Mouse (Mus musculus): ENCODE measurements at regions not wholly inside any gene's neighbourhood (a gene's known extent, or its start where the extent isn't known, plus 50 kb on each side); places are given as distances from the start of the nearest gene placed in this dataset.

GRCm38 (mm10) chr14:80232976-80233375 lies 249.1 kb downstream of the Olfm4 start:
- 63% methylated on average over 3 of the region's 3 CpGs for WGBS
- H3K4me2 ChIP-seq: no peak overlapping the region
- no peak for DNase-seq (ENCODE audit: low spot score, missing footprints)

DNA sequence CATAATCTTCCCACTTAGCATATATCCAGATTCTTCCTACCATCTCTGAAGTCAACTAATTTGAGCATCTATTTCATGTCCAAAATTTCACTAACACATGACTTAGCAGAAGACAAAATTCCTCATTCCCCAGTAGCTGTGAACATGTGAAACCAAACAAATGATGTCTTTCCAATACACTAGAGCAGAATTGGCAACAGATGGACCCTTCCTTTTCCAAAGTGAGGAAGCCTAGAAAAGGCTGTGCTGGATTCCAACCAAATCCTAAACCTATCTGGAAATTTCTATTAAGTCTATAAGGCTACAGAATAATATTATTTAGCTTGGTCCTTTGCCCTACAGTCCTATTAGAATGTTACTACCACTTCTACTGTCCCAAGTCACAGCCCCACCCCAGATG lies 253.3 kb downstream of the Olfm4 start:
- no peak for ATAC-seq (ENCODE audit: low FRiP score)
- Histone ChIP-seq H3K4me1 (ENCODE audit: control insufficient read depth, insufficient read depth, low read length) (no peaks in the 10 kb centered on the region), H3K4me3 (ENCODE audit: low read depth, low read length) (no peak overlapping the region), H3K27ac (ENCODE audit: low read depth, low read length) (no peak overlapping the region), H3K9ac (ENCODE audit: low read length) (no peak overlapping the region), H3K36me3 (ENCODE audit: control insufficient read depth, insufficient read depth, low read length) (no peaks in the 10 kb centered on the region), H3K9me3 (ENCODE audit: control insufficient read depth, low read length) (no peaks in the 10 kb centered on the region), H3K27me3 (ENCODE audit: control insufficient read depth, insufficient read depth, low read length) (no peaks in the 10 kb centered on the region), H3K4me2 (no peak overlapping the region)
- DNase-seq (ENCODE audit: low spot score, missing footprints): no peak

More at GRCm38 (mm10) chr14:80232976-80233375, 249.1 kb downstream of the Olfm4 start:
- H3K27me3 ChIP-seq (ENCODE audit: control insufficient read depth, insufficient read depth, low read length): no peaks in the 10 kb centered on the region
- H3K4me3 ChIP-seq (ENCODE audit: low read depth, low read length): no peak overlapping the region
- H3K4me1 ChIP-seq (ENCODE audit: control insufficient read depth, insufficient read depth, low read length): no peaks in the 10 kb centered on the region
- no peaks in the 10 kb centered on the region for H3K9me3 ChIP-seq (ENCODE audit: control insufficient read depth, low read length)
- H3K27ac ChIP-seq (ENCODE audit: low read depth, low read length): no peak overlapping the region
- H3K36me3 ChIP-seq (ENCODE audit: control insufficient read depth, insufficient read depth, low read length): no peaks in the 10 kb centered on the region
- H3K9ac ChIP-seq (ENCODE audit: low read length): no peak overlapping the region
- ATAC-seq (ENCODE audit: low FRiP score): no peak

GRCm38 (mm10) chr14:80237552-80237951 lies 253.7 kb downstream of the Olfm4 start:
- Histone ChIP-seq H3K4me1 (ENCODE audit: control insufficient read depth, insufficient read depth, low read length) (no peaks in the 10 kb centered on the region), H3K27me3 (ENCODE audit: control insufficient read depth, insufficient read depth, low read length) (no peaks in the 10 kb centered on the region), H3K9ac (ENCODE audit: low read length) (no peak overlapping the region), H3K36me3 (ENCODE audit: control insufficient read depth, insufficient read depth, low read length) (no peaks in the 10 kb centered on the region), H3K27ac (ENCODE audit: low read depth, low read length) (no peak overlapping the region), H3K9me3 (ENCODE audit: control insufficient read depth, low read length) (no peaks in the 10 kb centered on the region), H3K4me2 (no peak overlapping the region), H3K4me3 (ENCODE audit: low read depth, low read length) (no peak overlapping the region)
- WGBS: 84% methylated on average over 2 of the region's 2 CpGs
- no peak for DNase-seq (ENCODE audit: low spot score, missing footprints)
- ATAC-seq (ENCODE audit: low FRiP score): no peak

GRCm38 (mm10) chr14:80244640-80245302 lies 260.9 kb downstream of the Olfm4 start:
- H3K4me2 ChIP-seq: no peak overlapping the region
- DNase-seq (ENCODE audit: low spot score, missing footprints): no peak
- H3K9me3 ChIP-seq (ENCODE audit: control insufficient read depth, low read length): no peaks in the 10 kb centered on the region
- ATAC-seq (ENCODE audit: low FRiP score): no peak
- no peak overlapping the region for H3K4me3 ChIP-seq (ENCODE audit: low read depth, low read length)
- no peak overlapping the region for H3K27ac ChIP-seq (ENCODE audit: low read depth, low read length)
- 87% methylated on average over 4 of the region's 4 CpGs for WGBS
- no peaks in the 10 kb centered on the region for H3K4me1 ChIP-seq (ENCODE audit: control insufficient read depth, insufficient read depth, low read length)
- H3K36me3 ChIP-seq (ENCODE audit: control insufficient read depth, insufficient read depth, low read length): no peaks in the 10 kb centered on the region
- no peaks in the 10 kb centered on the region for H3K27me3 ChIP-seq (ENCODE audit: control insufficient read depth, insufficient read depth, low read length)
- H3K9ac ChIP-seq (ENCODE audit: low read length): no peak overlapping the region

DNA sequence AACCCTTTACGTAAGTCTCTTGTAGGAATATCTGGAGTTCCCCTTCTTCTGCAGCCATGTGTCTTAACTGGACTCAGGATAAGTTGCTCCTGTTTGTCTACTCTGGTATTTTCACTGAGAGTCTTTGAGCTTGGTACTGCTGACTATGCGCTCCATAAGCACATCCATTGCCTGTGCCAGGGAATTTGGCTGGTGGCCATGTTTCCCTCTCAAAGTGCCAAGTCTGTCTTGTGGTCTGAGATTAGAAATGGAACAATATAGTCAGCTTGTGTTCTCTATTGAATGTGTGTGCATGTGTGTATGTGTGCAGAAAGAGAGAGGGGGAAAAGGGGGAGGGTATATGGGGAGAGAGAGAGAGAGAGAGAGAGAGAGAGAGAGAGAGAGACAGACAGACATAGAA lies 263.7 kb downstream of the Olfm4 start:
- DNase-seq (ENCODE audit: low spot score, missing footprints): no peak
- no peaks in the 10 kb centered on the region for H3K9me3 ChIP-seq (ENCODE audit: control insufficient read depth, low read length)
- H3K9ac ChIP-seq (ENCODE audit: low read length): no peak overlapping the region
- no peaks in the 10 kb centered on the region for H3K4me1 ChIP-seq (ENCODE audit: control insufficient read depth, insufficient read depth, low read length)
- no peaks in the 10 kb centered on the region for H3K27me3 ChIP-seq (ENCODE audit: control insufficient read depth, insufficient read depth, low read length)
- WGBS: 98% methylated on average over 2 of the region's 2 CpGs
- no peak for ATAC-seq (ENCODE audit: low FRiP score)
- no peak overlapping the region for H3K27ac ChIP-seq (ENCODE audit: low read depth, low read length)
- H3K36me3 ChIP-seq (ENCODE audit: control insufficient read depth, insufficient read depth, low read length): no peaks in the 10 kb centered on the region
- H3K4me3 ChIP-seq (ENCODE audit: low read depth, low read length): no peak overlapping the region
- H3K4me2 ChIP-seq: no peak overlapping the region

DNA sequence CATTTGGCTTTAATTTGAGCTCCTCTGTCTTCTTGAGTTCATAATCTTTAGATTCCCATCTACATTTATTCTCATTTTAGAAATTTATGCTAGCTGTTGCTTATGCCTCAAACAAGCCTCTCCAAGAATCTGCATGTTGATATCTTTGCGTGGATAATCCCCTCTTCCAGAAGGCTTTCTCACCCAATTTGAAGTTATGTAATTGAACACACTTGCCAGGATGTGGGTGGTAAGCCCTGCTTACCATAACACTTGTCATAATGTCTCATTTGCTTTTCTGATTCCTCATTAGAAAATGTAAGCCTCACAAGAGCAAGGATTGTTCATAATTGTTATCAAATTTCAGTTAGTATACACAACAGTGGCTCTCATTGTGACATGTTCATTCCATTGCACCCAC lies 266.0 kb downstream of the Olfm4 start:
- WGBS: 95% methylated on average over 1 of the region's 1 CpGs
- H3K4me1 ChIP-seq (ENCODE audit: control insufficient read depth, insufficient read depth, low read length): no peaks in the 10 kb centered on the region
- no peak overlapping the region for H3K4me3 ChIP-seq (ENCODE audit: low read depth, low read length)
- H3K9me3 ChIP-seq (ENCODE audit: control insufficient read depth, low read length): no peaks in the 10 kb centered on the region
- H3K36me3 ChIP-seq (ENCODE audit: control insufficient read depth, insufficient read depth, low read length): no peaks in the 10 kb centered on the region
- H3K27ac ChIP-seq (ENCODE audit: low read depth, low read length): no peak overlapping the region
- no peak overlapping the region for H3K4me2 ChIP-seq
- no peaks in the 10 kb centered on the region for H3K27me3 ChIP-seq (ENCODE audit: control insufficient read depth, insufficient read depth, low read length)
- no peak for ATAC-seq (ENCODE audit: low FRiP score)
- DNase-seq (ENCODE audit: low spot score, missing footprints): no peak
- no peak overlapping the region for H3K9ac ChIP-seq (ENCODE audit: low read length)

DNA sequence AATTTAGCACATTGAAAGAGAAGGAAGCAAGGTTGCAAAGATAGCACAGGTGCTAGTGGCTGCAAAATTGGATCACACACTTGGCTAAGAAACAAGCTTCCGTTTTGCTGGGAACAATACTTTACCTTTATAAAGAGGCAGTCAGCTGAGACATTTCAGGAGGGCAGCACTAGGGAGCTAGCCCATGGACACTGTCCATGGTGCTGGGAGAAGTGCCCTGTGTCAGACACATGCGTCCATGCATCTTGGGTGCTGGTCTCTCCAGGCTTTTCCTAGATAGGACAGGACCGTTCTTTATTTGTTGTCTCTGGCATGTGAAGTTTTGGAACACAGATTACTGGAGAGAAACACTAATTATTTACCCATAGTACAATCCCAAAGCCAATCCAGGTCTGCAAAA lies 273.2 kb downstream of the Olfm4 start:
- Histone ChIP-seq H3K9ac (ENCODE audit: low read length) (no peak overlapping the region), H3K36me3 (ENCODE audit: control insufficient read depth, insufficient read depth, low read length) (no peaks in the 10 kb centered on the region), H3K9me3 (ENCODE audit: control insufficient read depth, low read length) (no peaks in the 10 kb centered on the region), H3K27me3 (ENCODE audit: control insufficient read depth, insufficient read depth, low read length) (no peaks in the 10 kb centered on the region), H3K27ac (ENCODE audit: low read depth, low read length) (no peak overlapping the region), H3K4me2 (no peak overlapping the region), H3K4me1 (ENCODE audit: control insufficient read depth, insufficient read depth, low read length) (no peaks in the 10 kb centered on the region), H3K4me3 (ENCODE audit: low read depth, low read length) (no peak overlapping the region)
- WGBS: 60% methylated on average over 3 of the region's 3 CpGs
- no peak for DNase-seq (ENCODE audit: low spot score, missing footprints)
- ATAC-seq (ENCODE audit: low FRiP score): no peak

- 79% methylated on average over 8 of the region's 8 CpGs for WGBS
- Histone ChIP-seq H3K36me3 (ENCODE audit: control insufficient read depth, insufficient read depth, low read length) (no peaks in the 10 kb centered on the region), H3K9me3 (ENCODE audit: control insufficient read depth, low read length) (no peaks in the 10 kb centered on the region), H3K27me3 (ENCODE audit: control insufficient read depth, insufficient read depth, low read length) (no peaks in the 10 kb centered on the region), H3K4me1 (ENCODE audit: control insufficient read depth, insufficient read depth, low read length) (no peaks in the 10 kb centered on the region; the same call in 1 of the 2 replicates), H3K4me3 (ENCODE audit: low read depth, low read length) (no peak overlapping the region), H3K4me2 (no peak overlapping the region), H3K27ac (ENCODE audit: low read depth, low read length) (no peak overlapping the region), H3K9ac (ENCODE audit: low read length) (no peak overlapping the region)
- ATAC-seq (ENCODE audit: low FRiP score): no peak
- peak; percentile 45 for DNase-seq (ENCODE audit: low spot score, missing footprints)
These were observed 279.3 kb downstream of the Olfm4 start for GRCm38 (mm10) chr14:80263173-80263572.

- no peak overlapping the region for H3K9ac ChIP-seq (ENCODE audit: low read length)
- 91% methylated on average over 7 of the region's 7 CpGs for WGBS
- H3K4me2 ChIP-seq: no peak overlapping the region
- no peaks in the 10 kb centered on the region for H3K36me3 ChIP-seq (ENCODE audit: control insufficient read depth, insufficient read depth, low read length)
- ATAC-seq (ENCODE audit: low FRiP score) (no peak), DNase-seq (ENCODE audit: low spot score, missing footprints) (no peak)
- H3K4me1 ChIP-seq (ENCODE audit: control insufficient read depth, insufficient read depth, low read length): no peaks in the 10 kb centered on the region; the same call in 1 of the 2 replicates
- no peak overlapping the region for H3K4me3 ChIP-seq (ENCODE audit: low read depth, low read length)
- no peaks in the 10 kb centered on the region for H3K27me3 ChIP-seq (ENCODE audit: control insufficient read depth, insufficient read depth, low read length)
- no peak overlapping the region for H3K27ac ChIP-seq (ENCODE audit: low read depth, low read length)
- no peaks in the 10 kb centered on the region for H3K9me3 ChIP-seq (ENCODE audit: control insufficient read depth, low read length)
These were observed 281.2 kb downstream of the Olfm4 start for GRCm38 (mm10) chr14:80265081-80265480.

Data from midbrain, embryonic 11.5 days (tissue).